Mouse (Mus musculus) lung, adult 2 months (tissue): ENCODE results near the gene Nlrp9b.

Source experiments
- CTCF ChIP-seq: fragments of 200-500 bp; IDR thresholded peaks from 2 replicates; pipeline ENCODE4 v1.5.1; 2011; ENCODE audit warnings: mild to moderate bottlenecking, low read length, control low read depth; ENCODE audit not compliant: insufficient read depth
- POLR2A ChIP-seq: fragments of 200-500 bp; IDR thresholded peaks from 2 replicates; pipeline ENCODE4 v1.6.1; 2011; ENCODE audit warnings: low read depth, mild to moderate bottlenecking, control low read depth, low read length, borderline replicate concordance; ENCODE audit errors: extremely low read depth

- TF ChIP-seq CTCF, result no peak
- TF ChIP-seq POLR2A, result no peak
These were observed 38.2 kb upstream of the Nlrp9b start for GRCm38 (mm10) chr7:19953054-19953453.
